Mouse (Mus musculus): Measurements from ENCODE around the gene Otulin.

- 0 out of 2 replicates have a peak, but pooled peaks have one; percentile 3 for TF ChIP-seq CTCF (conservative IDR thresholded peaks at IDR 0.05; ENCODE audit: low read length)
- 0 out of 2 replicates have a peak, but pooled peaks have one; percentile 20 for TF ChIP-seq NANOG (IDR thresholded peaks at IDR 0.05; ENCODE audit: borderline replicate concordance, low read length)
- TF ChIP-seq POU5F1 (IDR thresholded peaks at IDR 0.05; ENCODE audit: borderline replicate concordance, low read length) = no peak
Measured at GRCm38 (mm10) chr15:27581640-27582039, 48.9 kb downstream of the Otulin start.

All from E14TG2a.4 (cell line).